Mouse (Mus musculus): ENCODE measurements around the gene Ptprg. TPM values are rescaled to one million over a fixed set of nuclear protein-coding genes. Genes with fewer than 3 reads are reported as not detected.

Gene Ptprg
- polyA plus RNA-seq, 1 experiment from 2014 or later, result 45.4 TPM

- H3K9me3 ChIP-seq, result no peaks in the 10 kb centered on the region
- no peaks in the 10 kb centered on the region for H3K4me1 ChIP-seq (replicated peaks)
- no peak for ATAC-seq
- no peak overlapping the region for H3K27ac ChIP-seq
- no peak overlapping the region for H3K9ac ChIP-seq (replicated peaks)
- WGBS, result 87% methylated on average over 2 of the region's 2 CpGs
- H3K27me3 ChIP-seq, result no peaks in the 10 kb centered on the region
- H3K36me3 ChIP-seq, result no peaks in the 10 kb centered on the region
- no peak overlapping the region for H3K4me2 ChIP-seq (replicated peaks)
- H3K4me3 ChIP-seq (replicated peaks), result no peak overlapping the region
These were observed 381.2 kb downstream of the Ptprg start for GRCm38 (mm10) chr14:11934556-11934955.

- no peak for ATAC-seq
- WGBS, result 45% methylated on average over 1 of the region's 1 CpGs
- no peaks in the 10 kb centered on the region for H3K4me1 ChIP-seq (replicated peaks)
These were observed 381.9 kb downstream of the Ptprg start for GRCm38 (mm10) chr14:11935281-11935680.

GRCm38 (mm10) chr14:11935698-11936097 lies 382.4 kb downstream of the Ptprg start:
- WGBS, result 83% methylated on average over 7 of the region's 7 CpGs
- no peak for ATAC-seq

More at GRCm38 (mm10) chr14:11935281-11935680, 381.9 kb downstream of the Ptprg start:
- Histone ChIP-seq H3K36me3 (no peaks in the 10 kb centered on the region), H3K9me3 (no peaks in the 10 kb centered on the region), H3K9ac (replicated peaks) (no peak overlapping the region), H3K4me2 (replicated peaks) (no peak overlapping the region), H3K4me3 (replicated peaks) (no peak overlapping the region), H3K27ac (no peak overlapping the region), H3K27me3 (no peaks in the 10 kb centered on the region)

GRCm38 (mm10) chr14:11938912-11939311 lies 385.6 kb downstream of the Ptprg start:
- H3K9ac ChIP-seq (replicated peaks), result no peak overlapping the region
- H3K4me3 ChIP-seq (replicated peaks), result no peak overlapping the region
- no peaks in the 10 kb centered on the region for H3K27me3 ChIP-seq
- no peak overlapping the region for H3K4me2 ChIP-seq (replicated peaks)
- 84% methylated on average over 4 of the region's 4 CpGs for WGBS
- no peaks in the 10 kb centered on the region; the same call in 1 of the 2 replicates for H3K4me1 ChIP-seq (replicated peaks)
- no peaks in the 10 kb centered on the region for H3K9me3 ChIP-seq
- no peak for ATAC-seq
- no peak overlapping the region for H3K27ac ChIP-seq
- H3K36me3 ChIP-seq, result no peaks in the 10 kb centered on the region

More at GRCm38 (mm10) chr14:11935698-11936097, 382.4 kb downstream of the Ptprg start:
- no peak overlapping the region for H3K27ac ChIP-seq
- H3K4me3 ChIP-seq (replicated peaks), result no peak overlapping the region
- no peaks in the 10 kb centered on the region for H3K36me3 ChIP-seq
- no peaks in the 10 kb centered on the region for H3K9me3 ChIP-seq
- no peak overlapping the region for H3K9ac ChIP-seq (replicated peaks)
- no peaks in the 10 kb centered on the region for H3K4me1 ChIP-seq (replicated peaks)
- no peak overlapping the region for H3K4me2 ChIP-seq (replicated peaks)
- no peaks in the 10 kb centered on the region for H3K27me3 ChIP-seq

GRCm38 (mm10) chr14:11941989-11942514 lies 388.7 kb downstream of the Ptprg start:
- no peak for ATAC-seq
- no peaks in the 10 kb centered on the region for H3K27me3 ChIP-seq
- no peak overlapping the region for H3K9ac ChIP-seq (replicated peaks)
- no peak overlapping the region for H3K4me2 ChIP-seq (replicated peaks)
- H3K27ac ChIP-seq, result no peak overlapping the region
- H3K4me3 ChIP-seq (replicated peaks), result no peak overlapping the region
- no peaks in the 10 kb centered on the region for H3K9me3 ChIP-seq
- no peaks in the 10 kb centered on the region; the same call in 1 of the 2 replicates for H3K4me1 ChIP-seq (replicated peaks)
- WGBS, result 67% methylated on average over 5 of the region's 5 CpGs
- no peaks in the 10 kb centered on the region for H3K36me3 ChIP-seq

GRCm38 (mm10) chr14:11950379-11950778 lies 397.0 kb downstream of the Ptprg start:
- H3K9me3 ChIP-seq, result no peaks in the 10 kb centered on the region
- WGBS, result 87% methylated on average over 6 of the region's 6 CpGs

GRCm38 (mm10) chr14:11955020-11955882 lies 401.9 kb downstream of the Ptprg start:
- Histone ChIP-seq H3K36me3 (peaks cover 5% of the 10 kb centered on the region; the same call in 1 of the 2 replicates), H3K27ac (no peak overlapping the region), H3K4me1 (replicated peaks) (0 out of 2 replicates have a peak, but pooled peaks cover 3% of the 10 kb centered on the region), H3K9ac (replicated peaks) (no peak overlapping the region), H3K4me2 (replicated peaks) (no peak overlapping the region), H3K9me3 (no peaks in the 10 kb centered on the region), H3K27me3 (no peaks in the 10 kb centered on the region), H3K4me3 (replicated peaks) (no peak overlapping the region)
- 72% methylated on average over 6 of the region's 6 CpGs for WGBS
- no peak for ATAC-seq

More at GRCm38 (mm10) chr14:11950379-11950778, 397.0 kb downstream of the Ptprg start:
- ATAC-seq, result no peak
- no peak overlapping the region for H3K4me3 ChIP-seq (replicated peaks)
- H3K9ac ChIP-seq (replicated peaks), result no peak overlapping the region
- H3K27ac ChIP-seq, result no peak overlapping the region
- H3K4me1 ChIP-seq (replicated peaks), result no peaks in the 10 kb centered on the region
- no peaks in the 10 kb centered on the region for H3K27me3 ChIP-seq
- no peak overlapping the region for H3K4me2 ChIP-seq (replicated peaks)
- peaks cover 5% of the 10 kb centered on the region; the same call in 1 of the 2 replicates for H3K36me3 ChIP-seq

GRCm38 (mm10) chr14:11960269-11961121 lies 407.2 kb downstream of the Ptprg start:
- 60% methylated on average over 15 of the region's 15 CpGs for WGBS

GRCm38 (mm10) chr14:11962101-11962500 lies 408.8 kb downstream of the Ptprg start:
- Histone ChIP-seq H3K36me3 (no peaks in the 10 kb centered on the region), H3K4me3 (replicated peaks) (no peak overlapping the region), H3K27ac (no peak overlapping the region), H3K4me1 (replicated peaks) (peaks cover 12% of the 10 kb centered on the region), H3K4me2 (replicated peaks) (no peak overlapping the region), H3K9me3 (no peaks in the 10 kb centered on the region), H3K27me3 (no peaks in the 10 kb centered on the region), H3K9ac (replicated peaks) (no peak overlapping the region)
- ATAC-seq, result no peak
- WGBS, result 95% methylated on average over 5 of the region's 5 CpGs

More at GRCm38 (mm10) chr14:11960269-11961121, 407.2 kb downstream of the Ptprg start:
- Histone ChIP-seq H3K27ac (no peak overlapping the region), H3K4me1 (replicated peaks) (peaks cover 9% of the 10 kb centered on the region), H3K9ac (replicated peaks) (no peak overlapping the region), H3K36me3 (no peaks in the 10 kb centered on the region), H3K9me3 (no peaks in the 10 kb centered on the region), H3K27me3 (no peaks in the 10 kb centered on the region), H3K4me3 (replicated peaks) (no peak overlapping the region), H3K4me2 (replicated peaks) (no peak overlapping the region)
- ATAC-seq, result peak; percentile 71

- 89% methylated on average over 8 of the region's 8 CpGs for whole genome bisulfite sequencing
- no peaks in the 10 kb centered on the region for H3K27me3 ChIP-seq
These were observed 409.2 kb downstream of the Ptprg start for GRCm38 (mm10) chr14:11962561-11962960.

GRCm38 (mm10) chr14:11963791-11964190 lies 410.5 kb downstream of the Ptprg start:
- 95% methylated on average over 10 of the region's 10 CpGs for WGBS
- no peaks in the 10 kb centered on the region for H3K36me3 ChIP-seq
- peaks cover 12% of the 10 kb centered on the region for H3K4me1 ChIP-seq (replicated peaks)
- H3K4me2 ChIP-seq (replicated peaks), result no peak overlapping the region
- no peaks in the 10 kb centered on the region for H3K9me3 ChIP-seq
- H3K27me3 ChIP-seq, result no peaks in the 10 kb centered on the region
- no peak overlapping the region for H3K27ac ChIP-seq
- ATAC-seq, result no peak
- H3K9ac ChIP-seq (replicated peaks), result no peak overlapping the region
- no peak overlapping the region for H3K4me3 ChIP-seq (replicated peaks)

More at GRCm38 (mm10) chr14:11962561-11962960, 409.2 kb downstream of the Ptprg start:
- no peaks in the 10 kb centered on the region for H3K36me3 ChIP-seq
- no peaks in the 10 kb centered on the region for H3K9me3 ChIP-seq
- no peak overlapping the region for H3K4me2 ChIP-seq (replicated peaks)
- no peak overlapping the region for H3K27ac ChIP-seq
- H3K9ac ChIP-seq (replicated peaks), result no peak overlapping the region
- no peak overlapping the region for H3K4me3 ChIP-seq (replicated peaks)
- peaks cover 12% of the 10 kb centered on the region for H3K4me1 ChIP-seq (replicated peaks)
- no peak for ATAC-seq
